Mouse (Mus musculus) spleen, adult 2 months (tissue): Measurements from ENCODE around the gene Ooep.

Source experiments
- CTCF ChIP-seq: fragments of 200-500 bp; IDR thresholded peaks from 2 replicates; pipeline ENCODE4 v1.5.1; 2011; ENCODE audit warnings: mild to moderate bottlenecking, inconsistent platforms; ENCODE audit not compliant: insufficient read depth, insufficient read length, insufficient replicate concordance; ENCODE audit errors: extremely low read depth
- POLR2A ChIP-seq: fragments of 200-500 bp; IDR thresholded peaks from 2 replicates; pipeline ENCODE4 v1.6.1; 2011; ENCODE audit warnings: low read depth, low read length, inconsistent platforms

- TF ChIP-seq POLR2A: no peak
- TF ChIP-seq CTCF: peak; percentile 71; the same call in 1 of the 2 replicates
These were observed 20.5 kb downstream of the Ooep start for GRCm38 (mm10) chr9:78358053-78358452.
